Mouse (Mus musculus): ENCODE measurements at regions not wholly inside any gene's neighbourhood (a gene's known extent, or its start where the extent isn't known, plus 50 kb on each side); places are given as distances from the start of the nearest gene placed in this dataset.

DNA sequence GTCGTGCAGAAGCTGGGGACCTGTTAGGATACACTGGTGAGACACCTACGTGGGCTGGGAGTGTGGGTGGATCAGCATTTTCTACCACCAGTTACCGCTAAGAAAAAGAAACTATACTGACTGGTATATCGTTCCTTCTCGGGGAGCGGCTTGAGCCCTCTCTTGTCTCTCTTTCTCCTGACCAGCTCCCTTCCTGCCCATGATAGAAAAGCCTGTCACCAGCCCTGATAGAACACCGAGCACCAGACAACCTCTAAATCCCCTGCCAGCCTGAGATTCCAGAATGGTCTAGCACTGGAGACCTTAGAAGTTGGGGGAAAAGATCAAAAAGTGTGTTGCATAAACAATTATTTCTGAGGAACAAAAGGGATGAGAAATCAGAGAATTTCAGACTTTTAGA is 76.3 kb upstream of the Kcnd3 start:
- no peak for DNase-seq (ENCODE audit: low spot score in 2 of 2)

DNA sequence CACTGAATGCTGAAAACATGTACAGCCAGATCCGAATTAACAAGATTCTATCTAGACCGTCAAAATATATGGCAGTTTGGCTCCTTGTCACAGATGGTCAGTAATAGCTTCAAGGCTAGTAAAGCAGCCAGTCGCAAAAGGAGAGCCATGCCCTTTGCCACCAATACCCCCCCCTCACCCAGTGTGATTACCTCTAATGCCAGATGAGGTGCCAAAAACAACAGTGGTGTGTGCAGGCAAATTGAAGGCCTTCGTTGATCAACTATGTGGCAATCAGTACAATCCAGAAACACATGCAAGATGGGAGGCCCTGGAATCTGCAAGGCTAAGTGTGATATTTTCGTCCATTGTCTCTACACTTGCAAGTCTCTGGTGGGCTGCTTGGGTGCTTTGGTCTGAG is 75.8 kb upstream of the Kcnd3 start:
- DNase-seq (ENCODE audit: low spot score in 2 of 2), result no peak

DNA sequence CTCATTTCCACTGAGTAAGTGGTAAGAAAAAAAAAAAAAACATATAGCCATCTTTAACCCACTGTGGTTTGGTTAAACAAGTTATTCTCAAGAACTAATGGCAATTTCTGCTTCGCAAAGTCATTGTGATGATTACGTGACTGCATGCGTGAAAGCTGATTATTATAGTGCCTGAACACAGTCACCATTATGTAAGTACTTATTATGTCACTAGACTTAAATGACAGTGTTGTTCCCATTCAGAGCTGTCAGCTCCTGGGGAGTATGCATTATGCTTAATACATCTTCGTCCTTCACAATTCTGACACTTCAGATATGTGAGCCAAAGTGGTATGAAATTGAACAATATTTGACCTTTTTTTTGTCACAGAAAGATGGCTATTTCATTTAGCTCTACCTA is 71.3 kb upstream of the Kcnd3 start:
- DNase-seq (ENCODE audit: low spot score in 2 of 2), result no peak

DNA sequence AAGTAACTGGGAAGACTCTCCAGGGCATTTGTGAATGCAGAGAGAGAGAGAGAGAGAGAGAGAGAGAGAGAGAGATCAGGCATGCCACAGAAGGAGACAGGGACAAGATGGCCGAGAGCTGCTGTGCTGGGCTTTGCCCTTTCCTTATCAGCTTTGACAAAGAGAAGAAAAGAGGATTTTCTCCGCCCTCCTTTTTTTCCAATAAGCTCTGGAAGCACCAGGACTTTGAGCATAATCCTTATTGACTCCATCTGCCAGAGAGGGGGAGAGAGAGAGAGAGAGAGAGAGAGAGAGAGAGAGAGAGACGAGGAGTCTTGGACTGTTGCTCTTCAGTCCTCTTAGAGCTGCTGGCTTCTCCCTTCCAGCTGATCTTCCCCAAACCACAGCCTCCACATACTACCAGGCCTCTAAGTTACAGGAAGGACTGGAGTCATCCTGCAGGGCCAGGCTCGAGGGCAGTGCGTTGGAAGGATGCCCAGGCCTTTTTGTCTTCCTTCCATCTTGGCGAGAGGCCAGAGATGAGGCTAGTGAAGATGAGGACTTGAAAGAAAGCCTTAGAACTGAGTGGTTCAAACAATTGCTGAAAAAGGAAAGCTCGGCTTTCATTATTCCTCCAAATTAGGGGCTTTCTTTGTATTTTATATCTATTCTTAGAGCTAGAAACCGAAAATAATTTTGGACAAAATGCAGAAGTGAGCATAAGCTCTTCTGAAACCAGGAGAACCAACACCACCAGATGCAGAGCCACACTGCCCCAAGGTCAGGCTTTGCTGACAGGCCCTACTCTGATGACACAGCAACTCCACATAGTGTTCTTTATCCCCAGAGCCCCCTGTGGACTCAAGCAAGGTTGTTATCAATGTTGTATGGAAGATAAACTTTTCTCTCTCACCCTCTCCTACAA is 59.3 kb upstream of the Kcnd3 start:
- DNase-seq (ENCODE audit: low spot score in 2 of 2), result no peak

Data from frontal cortex, postnatal 36 days (tissue).